Mouse (Mus musculus): ENCODE results near the gene Scube2. TPM values are rescaled to one million over a fixed set of nuclear protein-coding genes. Genes with fewer than 3 reads are reported as not detected.

Scube2 gene
- 10 to 100 TPM; 15.4 to 15.6 TPM for total RNA-seq (2021)
- long read RNA-seq, experiment 1, partial matches to known transcripts, result 13 of 21 reads
- long read RNA-seq, experiment 1, other reads (novel, unspliced or antisense), result 7 of 21 reads
- long read RNA-seq, experiment 2, partial matches to known transcripts, result 7 of 18 reads
- long read RNA-seq, experiment 2, other reads (novel, unspliced or antisense), result 11 of 18 reads

DNA sequence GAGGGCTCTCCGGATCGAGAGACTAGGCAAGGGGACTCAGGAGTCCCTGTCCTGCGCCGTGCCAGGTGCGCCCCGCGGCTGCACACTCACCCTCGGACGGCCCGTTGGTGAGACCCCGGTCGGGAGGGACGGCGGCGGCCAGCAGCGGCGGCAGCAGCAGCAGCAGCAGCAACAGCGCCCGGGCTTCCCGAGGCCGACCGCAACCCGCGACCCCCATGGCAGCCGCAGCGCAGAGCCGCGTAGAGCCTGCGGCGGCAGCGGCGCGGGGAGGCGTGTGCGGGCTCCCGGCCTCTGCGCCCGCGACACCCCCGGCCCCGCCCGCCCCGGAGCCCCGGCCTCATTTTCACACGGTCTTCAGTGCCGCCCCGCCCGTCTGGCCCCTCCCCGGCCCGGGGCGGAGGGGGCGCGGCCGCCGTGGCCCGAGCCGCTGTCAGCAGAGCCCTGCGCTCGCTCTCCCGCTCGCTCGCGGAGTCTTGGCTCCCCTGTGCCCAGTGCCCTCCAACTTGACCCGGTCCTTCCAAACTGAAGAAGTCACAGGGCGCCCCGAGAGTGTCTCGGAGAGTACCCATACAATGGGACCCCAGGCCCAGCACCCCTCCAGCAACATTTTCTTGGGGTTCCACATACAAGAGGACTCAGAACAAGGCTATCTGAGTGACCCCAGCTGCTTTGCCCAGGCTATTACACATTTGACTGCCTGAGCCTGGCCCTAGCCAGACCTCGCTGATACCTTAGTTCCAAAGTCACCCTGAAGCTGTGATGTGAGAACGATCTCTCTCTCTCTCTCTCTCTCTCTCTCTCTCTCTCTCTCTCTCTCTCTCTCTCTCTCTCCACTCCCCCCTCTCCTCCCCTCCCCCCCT, at the start of gene Scube2:
Scube2 (minus strand) TSS at position 310 of the 860 bp plus-strand sequence.
- intact Hi-C loops (cut with DNase I), result loop anchor here (5.0 kb wide), 1 partner anchor 43 kb away; no protein-coding TSS in a partner anchor
- peak; percentile 49 to 56 for DNase-seq

GRCm38 (mm10) chr7:109906165-109906564, 40.7 kb upstream of the Scube2 start:
- DNase-seq, result no peak
- intact Hi-C loops (cut with DNase I), result no loop called here

DNA sequence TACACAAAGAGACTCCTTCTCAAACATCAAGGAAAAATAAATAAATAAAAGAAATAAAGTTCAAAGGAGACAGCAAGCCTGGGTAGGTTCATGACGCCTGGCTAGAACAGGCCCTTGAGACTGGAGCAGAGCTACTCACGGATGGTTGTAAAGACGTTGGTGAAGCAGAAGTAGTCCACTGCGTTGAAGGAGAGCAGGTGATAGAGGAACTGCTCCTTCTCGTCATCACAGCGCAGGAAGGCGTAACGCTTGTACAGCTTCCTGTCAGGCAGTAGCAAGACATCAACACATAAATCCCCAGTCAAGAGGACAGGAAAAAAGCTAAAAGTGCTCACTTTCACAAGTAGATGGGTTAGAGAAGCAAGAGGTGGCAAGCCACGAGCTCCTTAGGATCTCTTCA, 35.4 kb upstream of the Scube2 start:
- no peak for DNase-seq
- intact Hi-C loops (cut with DNase I), result no loop called here

- DNase-seq, result no peak
- intact Hi-C loops (cut with DNase I), result loop anchor here (10.0 kb wide), 1 partner anchor 364 kb away; no protein-coding TSS in a partner anchor
Observed at GRCm38 (mm10) chr7:109898911-109899310, 33.4 kb upstream of the Scube2 start.

DNA sequence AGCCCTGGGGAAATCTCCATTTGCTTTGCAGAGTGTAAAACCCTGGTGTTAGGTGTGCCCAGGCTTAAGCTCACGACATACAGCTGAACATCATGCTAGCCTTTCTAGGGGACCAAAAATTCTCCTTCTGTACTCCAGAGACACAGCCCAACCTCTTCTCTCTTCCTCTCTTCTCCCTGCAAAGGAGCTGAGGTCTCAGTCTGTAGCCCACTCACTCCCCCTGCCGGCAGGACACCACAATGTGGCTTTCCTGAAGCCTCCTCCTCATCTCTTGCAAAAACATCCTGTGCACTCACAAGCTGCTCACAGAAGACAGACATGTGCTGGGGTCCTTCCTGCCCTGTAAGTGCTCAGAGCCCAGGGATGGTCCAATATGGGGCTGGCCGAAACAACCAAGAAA, 27.1 kb upstream of the Scube2 start:
- intact Hi-C loops (cut with DNase I), result loop anchor here (1.0 to 10.0 kb wide), 3 partner anchors 100 to 358 kb away; no protein-coding TSS in a partner anchor
- DNase-seq, result peak; percentile 76 to 86

- peak; percentile 19 to 36 for DNase-seq
- intact Hi-C loops (cut with DNase I), result loop anchor here (1.0 to 10.0 kb wide), 3 partner anchors 99 to 357 kb away; no protein-coding TSS in a partner anchor
Observed at GRCm38 (mm10) chr7:109891786-109892185, 26.3 kb upstream of the Scube2 start.

GRCm38 (mm10) chr7:109890256-109890655, 24.8 kb upstream of the Scube2 start:
- no peak for DNase-seq
- intact Hi-C loops (cut with DNase I), result loop anchor here (10.0 kb wide), 1 partner anchor 355 kb away; no protein-coding TSS in a partner anchor

DNA sequence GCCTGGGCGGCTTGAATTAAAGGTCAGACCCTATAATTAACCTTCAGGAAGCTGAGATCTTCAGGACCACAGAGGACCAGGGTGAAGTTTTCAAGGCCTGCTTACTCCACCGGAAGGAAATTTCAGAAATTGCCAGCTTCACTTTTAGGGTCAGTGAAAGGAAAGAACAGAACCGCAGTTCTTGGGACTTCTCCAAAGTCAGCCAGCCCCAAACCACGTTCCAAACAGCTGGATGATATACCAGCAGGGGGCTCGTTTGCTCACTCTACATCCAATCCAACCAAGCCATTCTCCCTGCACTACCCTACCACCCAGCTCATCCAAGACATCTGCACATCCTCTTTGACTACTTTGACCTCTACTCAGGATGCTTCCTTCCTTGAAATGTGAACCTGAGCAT, 23.8 kb upstream of the Scube2 start:
- intact Hi-C loops (cut with DNase I), result no loop called here

DNA sequence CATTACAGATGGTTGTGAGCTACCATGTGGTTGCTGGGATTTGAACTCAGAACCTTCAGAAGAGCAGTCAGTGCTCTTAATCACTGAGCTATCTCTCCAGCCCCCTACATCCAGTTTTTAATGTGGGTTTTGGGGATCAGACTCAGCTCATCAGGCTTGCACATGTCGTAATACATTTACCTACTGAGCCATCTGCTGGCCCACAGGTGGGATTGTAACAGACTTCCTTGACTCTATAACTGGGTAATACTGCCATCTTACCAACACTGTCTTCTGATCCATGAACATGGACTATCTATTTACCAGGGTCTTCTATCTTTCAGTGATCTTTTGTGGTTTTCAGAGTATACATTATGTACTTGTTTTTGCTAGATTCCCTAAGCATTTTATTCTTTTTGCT, 20.8 kb upstream of the Scube2 start:
- DNase-seq, result no peak
- intact Hi-C loops (cut with DNase I), result no loop called here

More for the DNA sequence above, 23.8 kb upstream of the Scube2 start:
- DNase-seq, result no peak

GRCm38 (mm10) chr7:109882574-109882973, 17.1 kb upstream of the Scube2 start:
- intact Hi-C loops (cut with DNase I), result no loop called here
- DNase-seq, result no peak

- intact Hi-C loops (cut with DNase I), result no loop called here
Observed at GRCm38 (mm10) chr7:109881561-109882099, 16.2 kb upstream of the Scube2 start.

GRCm38 (mm10) chr7:109879158-109879557, 13.7 kb upstream of the Scube2 start:
- DNase-seq, result peak; percentile 19 to 34
- intact Hi-C loops (cut with DNase I), result no loop called here

More at GRCm38 (mm10) chr7:109881561-109882099, 16.2 kb upstream of the Scube2 start:
- no peak for DNase-seq

DNA sequence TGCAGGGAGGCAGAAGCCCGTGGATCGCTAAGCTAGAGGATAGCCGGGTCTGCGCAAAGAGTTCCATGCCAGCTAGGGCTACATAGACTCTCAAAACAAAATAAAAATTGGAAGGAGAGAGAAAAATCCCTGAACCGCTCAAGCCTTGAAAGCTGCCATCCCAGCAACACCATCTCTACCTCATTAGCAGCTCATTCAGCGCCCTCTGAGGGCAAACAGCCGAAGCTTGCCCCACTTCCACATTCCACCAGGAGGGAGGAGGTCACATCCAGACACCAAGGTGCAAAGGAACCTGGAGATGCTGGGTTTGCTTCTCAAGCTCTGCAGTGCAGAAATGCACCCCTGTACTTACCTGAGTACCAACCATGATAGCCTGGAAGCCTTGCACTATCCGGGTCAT, 10.6 kb upstream of the Scube2 start:
- intact Hi-C loops (cut with DNase I), result no loop called here
- DNase-seq, result no peak

- intact Hi-C loops (cut with DNase I), result no loop called here
- DNase-seq, result no peak
Observed at GRCm38 (mm10) chr7:109875598-109875997, 10.1 kb upstream of the Scube2 start.

- no peak for DNase-seq
- intact Hi-C loops (cut with DNase I), result no loop called here
Observed at GRCm38 (mm10) chr7:109875033-109875432, 9.6 kb upstream of the Scube2 start.

GRCm38 (mm10) chr7:109873170-109873569, 7.7 kb upstream of the Scube2 start:
- intact Hi-C loops (cut with DNase I), result no loop called here
- DNase-seq, result no peak

- no peak for DNase-seq
- intact Hi-C loops (cut with DNase I), result no loop called here
Observed at GRCm38 (mm10) chr7:109871232-109871631, 5.8 kb upstream of the Scube2 start.

DNA sequence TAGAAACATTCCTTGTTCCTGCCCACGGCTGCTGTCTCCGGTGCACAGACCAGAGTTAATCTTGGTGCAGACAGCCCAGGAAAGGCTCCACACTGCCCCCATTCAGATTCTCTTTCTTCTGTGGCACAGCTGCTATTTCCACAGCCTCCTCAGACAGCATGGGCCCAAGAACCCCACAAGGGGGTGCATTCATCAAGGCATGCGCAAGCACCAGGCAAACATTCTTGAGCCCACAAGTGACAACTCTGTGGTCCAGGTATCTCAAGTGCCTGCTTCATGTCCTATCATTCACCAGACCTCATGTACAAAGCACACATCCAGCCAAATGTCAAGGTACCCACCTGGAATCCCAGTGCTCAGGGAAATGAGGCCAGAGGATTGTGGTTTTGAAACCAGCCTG, 3.0 kb upstream of the Scube2 start:
- no peak for DNase-seq
- intact Hi-C loops (cut with DNase I), result loop anchor here (5.0 kb wide), 1 partner anchor 46 kb away; no protein-coding TSS in a partner anchor

DNA sequence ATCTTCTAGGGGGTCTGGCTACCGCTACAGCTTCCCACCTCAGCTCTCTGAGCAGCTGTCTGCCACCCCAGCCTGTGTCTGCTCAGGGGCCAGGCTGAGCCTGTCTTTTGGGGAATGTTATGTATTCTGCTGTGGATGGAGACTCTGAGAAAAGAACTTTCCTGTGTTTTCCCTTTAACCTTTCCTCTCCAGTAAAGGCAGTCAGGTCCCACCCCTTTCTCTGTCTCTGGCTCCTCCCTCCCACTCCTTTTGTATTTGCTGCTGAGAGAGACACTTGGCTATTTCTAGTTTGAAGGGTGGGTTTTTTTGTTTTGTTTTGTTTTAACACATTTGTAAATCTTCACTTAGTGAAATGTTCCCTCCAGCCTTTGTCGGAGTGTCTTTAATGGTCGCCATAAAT, 1.2 kb upstream of the Scube2 start:
- intact Hi-C loops (cut with DNase I), result loop anchor here (5.0 kb wide), 1 partner anchor 44 kb away; no protein-coding TSS in a partner anchor
- DNase-seq, result no peak

DNA sequence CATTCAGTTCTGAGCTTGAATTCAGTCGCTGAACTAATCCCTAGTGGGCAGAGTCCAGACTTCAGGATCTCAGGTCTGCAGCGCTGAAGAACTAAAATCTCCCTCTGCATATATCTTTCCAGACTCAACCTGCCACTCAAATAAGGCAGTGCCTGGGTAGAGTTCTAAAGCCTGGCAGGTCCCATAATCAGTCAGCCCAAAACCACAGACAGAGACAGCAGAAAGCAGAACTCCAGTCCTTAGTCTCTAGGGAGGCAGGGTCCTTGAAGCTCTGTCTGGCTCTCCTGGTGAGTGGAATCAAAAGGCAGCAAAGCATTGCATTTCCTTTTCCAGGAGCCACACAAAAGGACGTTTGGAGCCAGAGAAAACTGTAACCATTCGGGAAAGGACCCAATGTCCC, 1.9 kb downstream of the Scube2 start:
- intact Hi-C loops (cut with DNase I), result no loop called here
- DNase-seq, result no peak

GRCm38 (mm10) chr7:109860162-109860561, 5.3 kb downstream of the Scube2 start:
- no peak for DNase-seq
- intact Hi-C loops (cut with DNase I), result no loop called here

All from heart, postnatal 14 days (tissue).